Mouse (Mus musculus): ENCODE measurements around the gene Ttyh3. TPM values are rescaled to one million over a fixed set of nuclear protein-coding genes. Genes with fewer than 3 reads are reported as not detected.

Gene Ttyh3
- total RNA-seq, 2 experiments from 2014 or later = 257 to 267 TPM

- intact Hi-C loops (cut with DNase I) = loop anchor here (10.0 kb wide), 1 partner anchor 181 kb away; no protein-coding TSS in a partner anchor
- DNase-seq (ENCODE audit: low spot score in 2 of 2) = no peak
Observed at GRCm38 (mm10) chr5:140615321-140616109, 33.3 kb downstream of the Ttyh3 start.

- intact Hi-C loops (cut with DNase I) = loop anchor here (10.0 kb wide), 1 partner anchor 180 kb away; no protein-coding TSS in a partner anchor
- DNase-seq (ENCODE audit: low spot score in 2 of 2) = no peak
Observed at GRCm38 (mm10) chr5:140614837-140615236, 34.0 kb downstream of the Ttyh3 start.

- intact Hi-C loops (cut with DNase I) = loop anchor here (10.0 kb wide), 1 partner anchor 179 kb away; no protein-coding TSS in a partner anchor
- DNase-seq (ENCODE audit: low spot score in 2 of 2) = no peak
Observed at GRCm38 (mm10) chr5:140614141-140614540, 34.7 kb downstream of the Ttyh3 start.

- DNase-seq (ENCODE audit: low spot score in 2 of 2) = no peak
- intact Hi-C loops (cut with DNase I) = loop anchor here (10.0 kb wide), 1 partner anchor 177 kb away; no protein-coding TSS in a partner anchor
Observed at GRCm38 (mm10) chr5:140612191-140612590, 36.6 kb downstream of the Ttyh3 start.

GRCm38 (mm10) chr5:140611611-140612185 is 37.1 kb downstream of the Ttyh3 start:
- DNase-seq (ENCODE audit: low spot score in 2 of 2) = no peak
- intact Hi-C loops (cut with DNase I) = loop anchor here (2.0 to 10.0 kb wide), 2 partner anchors 43 to 177 kb away; no protein-coding TSS in a partner anchor

- no peak for DNase-seq (ENCODE audit: low spot score in 2 of 2)
- intact Hi-C loops (cut with DNase I) = loop anchor here (2.0 to 10.0 kb wide), 2 partner anchors 42 to 176 kb away; no protein-coding TSS in a partner anchor
Observed at GRCm38 (mm10) chr5:140611021-140611583, 37.7 kb downstream of the Ttyh3 start.

- intact Hi-C loops (cut with DNase I) = loop anchor here (2.0 to 10.0 kb wide), 2 partner anchors 42 to 176 kb away; no protein-coding TSS in a partner anchor
- no peak for DNase-seq (ENCODE audit: low spot score in 2 of 2)
Observed at GRCm38 (mm10) chr5:140610273-140611011, 38.4 kb downstream of the Ttyh3 start.

GRCm38 (mm10) chr5:140609511-140610272 is 39.1 kb downstream of the Ttyh3 start:
- DNase-seq (ENCODE audit: low spot score in 2 of 2) = no peak
- intact Hi-C loops (cut with DNase I) = loop anchor here (2.0 to 10.0 kb wide), 4 partner anchors 41 to 265 kb away; no protein-coding TSS in a partner anchor

GRCm38 (mm10) chr5:140608634-140609015 is 40.2 kb downstream of the Ttyh3 start:
- DNase-seq (ENCODE audit: low spot score in 2 of 2) = no peak
- intact Hi-C loops (cut with DNase I) = loop anchor here (2.0 to 10.0 kb wide), 2 partner anchors 60 to 264 kb away; no protein-coding TSS in a partner anchor

GRCm38 (mm10) chr5:140607836-140608633 is 40.8 kb downstream of the Ttyh3 start:
- no peak for DNase-seq (ENCODE audit: low spot score in 2 of 2)
- intact Hi-C loops (cut with DNase I) = loop anchor here (2.0 to 10.0 kb wide), 2 partner anchors 59 to 263 kb away; no protein-coding TSS in a partner anchor

- intact Hi-C loops (cut with DNase I) = loop anchor here (10.0 kb wide), 1 partner anchor 262 kb away; no protein-coding TSS in a partner anchor
- DNase-seq (ENCODE audit: low spot score in 2 of 2) = peak; percentile 66 to 76
Observed at GRCm38 (mm10) chr5:140607001-140607835, 41.6 kb downstream of the Ttyh3 start, which contains the start of gene Lfng. Lfng (plus strand) TSS chr5:140607320.

GRCm38 (mm10) chr5:140606386-140606785 is 42.4 kb downstream of the Ttyh3 start:
- no peak for DNase-seq (ENCODE audit: low spot score in 2 of 2)
- intact Hi-C loops (cut with DNase I) = loop anchor here (10.0 kb wide), 1 partner anchor 262 kb away; no protein-coding TSS in a partner anchor

GRCm38 (mm10) chr5:140605228-140605627 is 43.6 kb downstream of the Ttyh3 start:
- DNase-seq (ENCODE audit: low spot score in 2 of 2) = no peak
- intact Hi-C loops (cut with DNase I) = loop anchor here (10.0 kb wide), 1 partner anchor 260 kb away; no protein-coding TSS in a partner anchor

GRCm38 (mm10) chr5:140604386-140604785 is 44.4 kb downstream of the Ttyh3 start:
- intact Hi-C loops (cut with DNase I) = loop anchor here (10.0 kb wide), 1 partner anchor 260 kb away; no protein-coding TSS in a partner anchor
- no peak for DNase-seq (ENCODE audit: low spot score in 2 of 2)

- DNase-seq (ENCODE audit: low spot score in 2 of 2) = no peak
- intact Hi-C loops (cut with DNase I) = loop anchor here (10.0 kb wide), 1 partner anchor 258 kb away; no protein-coding TSS in a partner anchor
Observed at GRCm38 (mm10) chr5:140602540-140602939, 46.3 kb downstream of the Ttyh3 start.

GRCm38 (mm10) chr5:140601712-140602111 is 47.1 kb downstream of the Ttyh3 start:
- DNase-seq (ENCODE audit: low spot score in 2 of 2) = no peak
- intact Hi-C loops (cut with DNase I) = loop anchor here (10.0 kb wide), 1 partner anchor 257 kb away; no protein-coding TSS in a partner anchor

All from left cerebral cortex, postnatal 36 days (tissue).